Mouse (Mus musculus) neutrophil, adult 83 days (primary cell): ENCODE results near the gene Cacnb3. TPM values are rescaled to one million over a fixed set of nuclear protein-coding genes. Genes with fewer than 3 reads are reported as not detected.

Source experiments
- total RNA-seq, 2 experiments: library from RNA; stranded (reverse); gene quantifications; one replicate each; pipeline ENCODE4 v1.2.4; 2023

Cacnb3 gene
- total RNA-seq: under 1 TPM; 0.31 to 0.94 TPM

DNA sequence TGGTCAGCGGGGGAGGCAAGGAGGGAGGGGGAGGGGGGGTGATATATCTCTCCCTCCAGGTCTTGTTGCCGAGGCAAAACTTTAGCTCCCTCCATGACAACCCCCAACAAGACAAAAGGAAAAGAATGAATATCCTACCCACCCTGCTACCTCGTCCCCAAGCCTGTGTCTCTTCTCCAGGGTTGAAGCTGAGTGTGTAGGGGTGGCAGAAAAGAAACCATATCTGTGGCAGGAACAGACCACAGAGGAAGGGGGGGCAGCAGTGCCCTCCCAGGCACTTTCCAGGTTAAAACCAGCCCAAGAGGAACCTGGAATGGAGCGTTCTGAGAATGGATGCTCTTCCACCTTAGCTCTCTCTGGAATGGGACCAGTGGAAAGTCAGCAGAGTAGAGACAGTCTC is at the start of gene Cacnb3:
TSS of gene Cacnb3 (plus strand) at position 301 of the 400 bp plus-strand sequence.

DNA sequence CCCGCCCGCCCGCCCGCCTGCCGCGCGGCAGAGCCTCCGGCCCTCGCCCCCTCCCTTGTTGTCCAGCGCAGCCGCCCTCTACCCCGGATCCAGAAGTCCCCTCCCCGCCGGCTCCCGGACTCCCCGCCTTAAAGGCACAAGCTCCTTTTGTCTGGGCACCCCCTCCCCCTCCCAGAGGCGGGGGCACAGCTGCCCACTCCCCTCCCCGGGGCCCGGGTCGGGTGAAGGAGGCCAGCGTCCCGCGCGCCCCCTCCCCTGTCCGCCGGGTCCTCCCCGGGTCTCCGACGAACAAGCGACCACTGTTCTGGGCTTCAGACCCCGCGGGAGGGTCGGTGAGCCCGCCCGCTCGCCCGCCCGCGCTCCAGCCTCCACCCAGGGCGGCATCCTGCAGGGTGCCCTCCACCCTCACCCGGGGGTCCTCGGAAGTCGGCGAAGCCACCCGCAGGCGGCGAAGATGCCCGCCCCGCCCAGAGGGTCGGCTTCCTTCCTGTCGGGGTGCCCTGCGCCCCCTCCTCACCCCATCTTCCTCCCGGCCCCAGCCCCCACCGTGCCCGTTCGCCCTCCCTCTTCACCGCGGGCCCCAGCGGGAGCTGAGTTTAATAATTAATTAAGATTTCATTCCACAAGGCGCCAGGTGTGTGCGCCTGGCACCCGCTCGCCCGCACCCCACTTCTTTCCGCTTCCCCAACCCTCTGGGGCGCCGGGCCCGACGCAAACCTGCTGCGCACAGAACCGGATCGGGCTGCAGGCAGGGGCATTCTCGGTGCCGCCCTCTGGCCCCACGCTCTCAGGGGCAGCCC is 21.1 kb upstream of the Cacnb3 start, which contains the start of gene Adcy6:
TSS of gene Adcy6 (minus strand) at position 746 of the 800 bp plus-strand sequence.

DNA sequence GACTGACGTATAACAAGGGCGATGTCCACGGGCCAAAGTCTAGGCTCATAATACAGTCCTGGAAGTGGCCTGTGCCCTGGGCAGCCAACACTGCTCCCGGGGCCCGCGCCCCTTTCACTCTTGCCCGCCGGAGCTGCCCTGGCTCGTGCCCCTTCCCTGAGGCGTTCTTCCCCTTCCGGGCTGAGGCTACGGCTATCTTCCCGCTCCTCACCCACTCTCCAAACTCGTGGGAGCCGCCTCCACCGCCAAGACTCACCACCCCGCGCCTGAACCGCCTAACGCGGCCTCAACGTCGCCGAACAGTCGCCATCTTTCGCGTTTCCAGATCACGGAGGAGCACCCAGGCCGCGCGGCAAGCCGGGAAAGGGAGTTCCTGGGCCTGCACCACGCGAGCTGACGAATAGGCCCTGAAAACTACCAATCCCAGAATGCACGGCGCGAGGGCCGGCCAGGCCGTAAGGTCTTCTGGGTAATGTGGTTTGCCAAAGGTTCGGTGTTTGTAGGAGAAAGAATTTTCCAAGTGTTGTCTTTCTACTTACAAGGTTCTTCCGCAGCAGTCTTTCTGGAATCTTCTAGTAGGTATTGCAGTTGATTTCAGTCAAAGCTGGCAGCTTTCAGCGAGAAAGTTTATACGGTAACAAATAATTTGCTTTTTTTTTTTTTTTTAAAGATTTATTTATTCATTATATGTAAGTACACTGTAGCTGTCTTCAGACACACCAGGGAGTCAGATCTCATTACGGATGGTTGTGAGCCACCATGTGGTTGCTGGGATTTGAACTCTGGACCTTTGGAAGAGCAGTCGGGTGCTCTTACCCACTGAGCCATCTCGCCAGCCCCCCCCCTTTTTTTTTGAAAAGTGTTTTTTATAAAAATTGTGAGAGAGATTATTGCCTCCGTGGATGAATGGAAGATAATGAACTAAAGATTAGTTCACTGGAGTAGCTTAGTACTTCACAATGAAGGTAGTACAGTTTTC is 32.2 kb downstream of the Cacnb3 start, which contains the start of gene Ddx23:
TSS of gene Ddx23 (minus strand) at position 328 of the 979 bp plus-strand sequence.

DNA sequence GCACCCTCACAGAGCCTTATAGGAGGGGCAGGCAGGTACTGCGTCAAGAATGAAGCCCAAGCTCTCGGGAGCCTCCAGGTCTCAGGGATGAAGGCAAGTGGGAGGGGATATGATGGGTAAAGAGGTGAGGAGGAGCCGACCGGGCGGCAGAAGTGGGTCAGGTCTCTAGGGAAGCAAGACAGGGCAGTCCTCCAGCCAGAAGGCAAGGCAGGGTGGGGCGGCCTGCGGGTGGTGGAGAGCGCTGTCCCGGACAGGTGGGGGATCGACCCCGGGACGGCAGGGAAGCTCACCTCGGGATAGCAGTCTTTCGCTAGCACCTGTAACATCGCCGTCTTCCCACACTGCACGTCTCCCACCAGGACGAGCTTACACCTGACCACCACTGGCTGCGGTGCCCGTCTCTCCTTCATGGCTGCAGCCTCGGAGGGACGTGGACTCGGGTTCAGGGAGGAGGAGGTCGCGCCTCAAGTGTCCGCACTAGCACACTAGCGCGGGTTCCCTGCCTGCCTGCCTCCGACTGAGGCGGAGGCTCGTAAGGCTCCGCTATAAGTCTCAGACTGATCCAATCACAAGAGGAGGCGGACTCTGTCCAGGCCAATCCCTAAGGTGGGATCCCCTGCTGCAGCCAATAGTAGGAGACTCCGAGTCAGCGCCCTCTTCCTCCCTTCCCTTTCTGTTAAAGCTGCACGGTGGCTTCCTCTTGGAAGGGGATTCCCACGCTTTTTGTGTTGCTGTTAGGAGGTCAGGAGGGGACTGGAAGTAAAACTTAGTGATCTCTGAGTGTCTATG is 46.5 kb downstream of the Cacnb3 start, which contains the start of gene Rnd1:
TSS of gene Rnd1 (minus strand) at position 522 of the 789 bp plus-strand sequence.

Other genes with a start within 250 kb of the Cacnb3 start
- not detected for gene Olfr283, start 249.9 kb upstream of the Cacnb3 start, total RNA-seq
- gene Olfr282, start 199.6 kb upstream of the Cacnb3 start, total RNA-seq: not detected
- not detected for gene Olfr281, start 178.3 kb upstream of the Cacnb3 start, total RNA-seq
- not detected for gene OR5BS1P, start 160.9 kb upstream of the Cacnb3 start, total RNA-seq
- not detected for gene Lalba, start 148.1 kb upstream of the Cacnb3 start, total RNA-seq
- not detected for gene Olfr279, start 138.4 kb upstream of the Cacnb3 start, total RNA-seq
- 10 to 100 TPM; 28.0 to 29.7 TPM for gene Kansl2, start 96.6 kb upstream of the Cacnb3 start, total RNA-seq
- 10 to 100 TPM; 51.6 to 56.9 TPM for gene Ccnt1, start 59.9 kb upstream of the Cacnb3 start, total RNA-seq
- gene 4930415O20Rik, start 59.8 kb upstream of the Cacnb3 start, total RNA-seq: not detected
- gene Adcy6, start 20.8 kb upstream of the Cacnb3 start, total RNA-seq: 1 to 10 TPM; 4.7 to 4.9 TPM
- gene Ddx23, start 32.1 kb downstream of the Cacnb3 start, total RNA-seq: 10 to 100 TPM; 61.6 to 67.6 TPM
- gene Rnd1, start 46.6 kb downstream of the Cacnb3 start, total RNA-seq: 10 to 100 TPM; 13.5 to 16.8 TPM
- gene Ccdc65, start 77.4 kb downstream of the Cacnb3 start, total RNA-seq: not detected
- gene Fkbp11, start 97.4 kb downstream of the Cacnb3 start, total RNA-seq: 1 to 10 TPM; 2.5 to 3.0 TPM
- gene Arf3, start 132.4 kb downstream of the Cacnb3 start, total RNA-seq: 10 to 100 TPM; 67.4 to 74.6 TPM
- not detected for gene Wnt10b, start 147.3 kb downstream of the Cacnb3 start, total RNA-seq
- gene Wnt1, start 159.0 kb downstream of the Cacnb3 start, total RNA-seq: not detected
- gene Ddn, start 178.7 kb downstream of the Cacnb3 start, total RNA-seq: not detected
- 100 to 1,000 TPM; 108 to 110 TPM for gene Prkag1, start 200.7 kb downstream of the Cacnb3 start, total RNA-seq
- 100 to 1,000 TPM; 106 to 131 TPM for gene Kmt2d, start 240.4 kb downstream of the Cacnb3 start, total RNA-seq